ENCODE assay signal across 27 mouse cellular contexts in the genomic region with DNA sequence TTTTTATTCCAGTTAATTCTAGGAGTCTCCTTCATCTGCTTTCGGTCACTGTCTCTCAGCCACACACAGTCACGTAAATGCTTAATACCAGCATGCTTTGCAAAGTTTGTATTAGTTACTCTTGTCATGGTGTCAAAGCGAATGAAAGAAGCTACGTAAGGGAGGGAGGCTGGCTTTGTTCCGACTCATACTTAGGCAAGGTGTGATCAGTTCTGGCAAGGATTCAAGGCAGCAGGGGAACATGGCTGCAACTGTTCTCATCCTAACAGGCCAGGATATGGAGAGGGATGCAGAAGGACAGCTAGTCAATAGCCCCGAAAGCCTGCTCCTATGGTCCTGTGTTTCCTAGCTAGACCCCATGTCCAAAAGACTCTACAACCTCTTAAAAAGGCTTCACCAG. TPM values are rescaled to one million over a fixed set of nuclear protein-coding genes. Genes with fewer than 3 reads are reported as not detected.
"Had no signal": no experiment of that assay in that cellular context is flagged by ENCODE, and none has a peak within 500 bp of the region (broad histone marks: within the 10 kb centered on the region; RNA-seq: fewer than 3 reads in every experiment).

No protein-coding gene starts in this region.

- H3K27me3 ChIP-seq: embryonic facial prominence, embryonic 12.5 days; embryonic facial prominence, embryonic 13.5 days; embryonic facial prominence, embryonic 15.5 days; forebrain, embryonic 12.5 days; forebrain, embryonic 13.5 days; forebrain, embryonic 15.5 days had no signal

- H3K9ac ChIP-seq: embryonic facial prominence, embryonic 12.5 days; embryonic facial prominence, embryonic 13.5 days; embryonic facial prominence, embryonic 15.5 days; forebrain, embryonic 12.5 days; forebrain, embryonic 13.5 days; forebrain, embryonic 15.5 days; forebrain, postnatal 0 days had no signal

- H3K4me1 ChIP-seq: embryonic facial prominence, embryonic 12.5 days; embryonic facial prominence, embryonic 13.5 days; embryonic facial prominence, embryonic 15.5 days; forebrain, embryonic 10.5 days; forebrain, embryonic 12.5 days; forebrain, embryonic 13.5 days; forebrain, embryonic 15.5 days had no signal

- DNase-seq: cerebellum, adult 8-10 months; cerebellum, adult 9-10 months; cerebellum, adult 9-11 months; cerebellum, postnatal 14 days; cerebellum, postnatal 36 days; embryo, embryonic 11 days; forebrain, postnatal 0 days; gastrocnemius, adult 2 months; gastrocnemius, postnatal 10 days; gastrocnemius, postnatal 14 days; gastrocnemius, postnatal 25 days; gastrocnemius, postnatal 36 days; heart, adult 18-20 months; heart, adult 2 months had no signal

- ATAC-seq: forebrain, embryonic 13.5 days; forebrain, embryonic 14.5 days; forebrain, embryonic 15.5 days; forebrain, embryonic 16.5 days; forebrain, postnatal 0 days had no signal

- H3K36me3 ChIP-seq: embryonic facial prominence, embryonic 12.5 days; embryonic facial prominence, embryonic 15.5 days; forebrain, embryonic 10.5 days; forebrain, embryonic 12.5 days; forebrain, embryonic 15.5 days had no signal

- H3K4me3 ChIP-seq: embryonic facial prominence, embryonic 12.5 days; embryonic facial prominence, embryonic 13.5 days; embryonic facial prominence, embryonic 15.5 days; erythroblast, embryonic 14.5 days; forebrain, embryonic 10.5 days; forebrain, embryonic 12.5 days; forebrain, embryonic 13.5 days; forebrain, embryonic 15.5 days; gastrocnemius, adult 2 months; heart, adult 2 months; heart, embryonic 10.5 days had no signal

- H3K9me3 ChIP-seq: embryonic facial prominence, embryonic 12.5 days; embryonic facial prominence, embryonic 13.5 days; embryonic facial prominence, embryonic 15.5 days; forebrain, embryonic 10.5 days; forebrain, embryonic 12.5 days; forebrain, embryonic 13.5 days; forebrain, embryonic 15.5 days; heart, embryonic 10.5 days had no signal

- H3K4me2 ChIP-seq: embryonic facial prominence, embryonic 12.5 days; embryonic facial prominence, embryonic 13.5 days; embryonic facial prominence, embryonic 15.5 days; forebrain, embryonic 12.5 days; forebrain, embryonic 13.5 days; forebrain, embryonic 15.5 days; heart, embryonic 11.5 days had no signal

- H3K27ac ChIP-seq: embryonic facial prominence, embryonic 12.5 days; embryonic facial prominence, embryonic 13.5 days; embryonic facial prominence, embryonic 15.5 days; forebrain, embryonic 10.5 days; forebrain, embryonic 12.5 days; forebrain, embryonic 13.5 days; forebrain, embryonic 15.5 days; gastrocnemius, adult 2 months; heart, adult 2 months; heart, embryonic 10.5 days had no signal

RNA-seq across cellular contexts. Expression of a gene that starts 39.0 kb away (rescaled TPM):
- total RNA-seq: granulocyte monocyte progenitor cell, adult 5-6 weeks had no signal
- polyA plus RNA-seq: erythroblast, embryonic 14.5 days had no signal
